Mouse (Mus musculus): ENCODE data around the gene Bloc1s4.
A peak's percentile ranks its signal among the peaks of the same experiment; 100 is the strongest.

Gene Bloc1s4

GRCm38 (mm10) chr5:36742126-36742848, 6.2 kb downstream of the Bloc1s4 start:
- no peak for ATAC-seq (ENCODE audit: insufficient number of reproducible peaks, low FRiP score, low TSS enrichment)

- 0 out of 2 replicates have a peak, but pooled peaks have one; percentile 27 for ATAC-seq (ENCODE audit: insufficient number of reproducible peaks, low FRiP score, low TSS enrichment)
Measured at GRCm38 (mm10) chr5:36739829-36740228, 8.6 kb downstream of the Bloc1s4 start.

- peak; percentile 84 for ATAC-seq (ENCODE audit: insufficient number of reproducible peaks, low FRiP score, low TSS enrichment)
Measured at GRCm38 (mm10) chr5:36738799-36739615, 9.4 kb downstream of the Bloc1s4 start.

GRCm38 (mm10) chr5:36737765-36738164, 10.7 kb downstream of the Bloc1s4 start:
- ATAC-seq (ENCODE audit: insufficient number of reproducible peaks, low FRiP score, low TSS enrichment) = no peak

GRCm38 (mm10) chr5:36736009-36736408, 12.4 kb downstream of the Bloc1s4 start:
- ATAC-seq (ENCODE audit: insufficient number of reproducible peaks, low FRiP score, low TSS enrichment) = no peak

- no peak for ATAC-seq (ENCODE audit: insufficient number of reproducible peaks, low FRiP score, low TSS enrichment)
Measured at GRCm38 (mm10) chr5:36735106-36735505, 13.3 kb downstream of the Bloc1s4 start.

- ATAC-seq (ENCODE audit: insufficient number of reproducible peaks, low FRiP score, low TSS enrichment) = no peak
Measured at GRCm38 (mm10) chr5:36733405-36733804, 15.0 kb downstream of the Bloc1s4 start.

- no peak for ATAC-seq (ENCODE audit: insufficient number of reproducible peaks, low FRiP score, low TSS enrichment)
Measured at GRCm38 (mm10) chr5:36731901-36732652, 16.4 kb downstream of the Bloc1s4 start.

GRCm38 (mm10) chr5:36730689-36731088, 17.8 kb downstream of the Bloc1s4 start:
- no peak for ATAC-seq (ENCODE audit: insufficient number of reproducible peaks, low FRiP score, low TSS enrichment)

- ATAC-seq (ENCODE audit: insufficient number of reproducible peaks, low FRiP score, low TSS enrichment) = no peak
Measured at GRCm38 (mm10) chr5:36729923-36730322, 18.5 kb downstream of the Bloc1s4 start.

- no peak for ATAC-seq (ENCODE audit: insufficient number of reproducible peaks, low FRiP score, low TSS enrichment)
Measured at GRCm38 (mm10) chr5:36729086-36729473, 19.4 kb downstream of the Bloc1s4 start.

GRCm38 (mm10) chr5:36728403-36729085, 19.9 kb downstream of the Bloc1s4 start:
- no peak for ATAC-seq (ENCODE audit: insufficient number of reproducible peaks, low FRiP score, low TSS enrichment)

- ATAC-seq (ENCODE audit: insufficient number of reproducible peaks, low FRiP score, low TSS enrichment) = peak; percentile 78
Measured at GRCm38 (mm10) chr5:36727776-36728175, 20.7 kb downstream of the Bloc1s4 start.

GRCm38 (mm10) chr5:36727136-36727535, 21.3 kb downstream of the Bloc1s4 start:
- peak; percentile 36 for ATAC-seq (ENCODE audit: insufficient number of reproducible peaks, low FRiP score, low TSS enrichment)

- ATAC-seq (ENCODE audit: insufficient number of reproducible peaks, low FRiP score, low TSS enrichment) = no peak
Measured at GRCm38 (mm10) chr5:36726387-36726801, 22.1 kb downstream of the Bloc1s4 start.

GRCm38 (mm10) chr5:36725861-36726260, 22.6 kb downstream of the Bloc1s4 start:
- ATAC-seq (ENCODE audit: insufficient number of reproducible peaks, low FRiP score, low TSS enrichment) = no peak

GRCm38 (mm10) chr5:36724274-36724673, 24.2 kb downstream of the Bloc1s4 start:
- no peak for ATAC-seq (ENCODE audit: insufficient number of reproducible peaks, low FRiP score, low TSS enrichment)

GRCm38 (mm10) chr5:36723356-36723755, 25.1 kb downstream of the Bloc1s4 start:
- no peak for ATAC-seq (ENCODE audit: insufficient number of reproducible peaks, low FRiP score, low TSS enrichment)

- no peak for ATAC-seq (ENCODE audit: insufficient number of reproducible peaks, low FRiP score, low TSS enrichment)
Measured at GRCm38 (mm10) chr5:36722415-36722856, 26.0 kb downstream of the Bloc1s4 start.

GRCm38 (mm10) chr5:36720710-36721375, 27.6 kb downstream of the Bloc1s4 start:
- ATAC-seq (ENCODE audit: insufficient number of reproducible peaks, low FRiP score, low TSS enrichment) = no peak

All from cerebellum, adult (tissue).